Mouse (Mus musculus) thymus, adult 2 months (tissue): ENCODE measurements around the gene Dync1i2. TPM values are rescaled to one million over a fixed set of nuclear protein-coding genes. Genes with fewer than 3 reads are reported as not detected.

ENCODE experiments used
- DNase-seq: peaks from one replicate; pipeline ENCODE4 v3.0.0; 2021
- H3K27ac ChIP-seq: fragments of 200-500 bp; 2 replicates; pipeline ENCODE4 v1.5.1; 2012; ENCODE audit warnings: low read length, control low read depth; ENCODE audit not compliant: control insufficient read depth, insufficient read depth
- H3K27me3 ChIP-seq: fragments of 200-500 bp; 2 replicates; pipeline ENCODE4 v1.6.1; 2012; ENCODE audit warnings: mild to moderate bottlenecking, low read length, moderate library complexity, mixed read lengths; ENCODE audit not compliant: control insufficient read depth, insufficient read depth
- H3K36me3 ChIP-seq: fragments of 200-500 bp; 2 replicates; pipeline ENCODE4 v1.6.1; 2012; ENCODE audit warnings: mild to moderate bottlenecking, low read length, moderate library complexity; ENCODE audit not compliant: control insufficient read depth, insufficient read depth
- H3K4me1 ChIP-seq: fragments of 200-500 bp; replicated peaks from 2 replicates; pipeline ENCODE4 v1.6.1; 2012; ENCODE audit warnings: low read length; ENCODE audit not compliant: control insufficient read depth, insufficient read depth
- H3K4me3 ChIP-seq: fragments of 200-500 bp; 2 replicates; pipeline ENCODE4 v1.5.1; 2012; ENCODE audit warnings: mild to moderate bottlenecking, low read length, control low read depth, moderate library complexity; ENCODE audit not compliant: control insufficient read depth, insufficient read depth
- CTCF ChIP-seq: fragments of 200-500 bp; IDR thresholded peaks from 2 replicates; pipeline ENCODE4 v1.5.1; 2012; ENCODE audit warnings: mild to moderate bottlenecking, control low read depth, low read length, moderate library complexity, borderline replicate concordance; ENCODE audit not compliant: control insufficient read depth, poor library complexity, insufficient read depth; ENCODE audit errors: extremely low read depth
- POLR2A ChIP-seq: fragments of 200-500 bp; IDR thresholded peaks from 2 replicates; pipeline ENCODE4 v1.6.1; 2012; ENCODE audit warnings: mild to moderate bottlenecking, low read length, control low read depth, moderate library complexity; ENCODE audit not compliant: control insufficient read depth, poor library complexity, insufficient read depth; ENCODE audit errors: extremely low read depth
- WGBS: fragments of 180-500 bp; shearing (Covaris S2); methylation state at CpG from one replicate; pipeline ENCODE4 v1.1.7; 2018; 5-methylcytosine and 5-hydroxymethylcytosine counted together
- polyA plus RNA-seq: library from polyadenylated mRNA; depleted of rRNA; stranded (reverse); fragments of >200 nt; gene quantifications from 2 replicates; pipeline ENCODE4 v1.2.3, GENCODE M21; 2012

Gene Dync1i2
- polyA plus RNA-seq, 1 experiment: 26.2 TPM

GRCm38 (mm10) chr2:71188861-71189260 is 22.6 kb upstream of the Dync1i2 start:
- no peaks in the 10 kb centered on the region for H3K4me1 ChIP-seq
- no peak overlapping the region for H3K4me3 ChIP-seq
- no peak for DNase-seq
- H3K27ac ChIP-seq: no peak overlapping the region
- H3K27me3 ChIP-seq: no peaks in the 10 kb centered on the region
- TF ChIP-seq POLR2A (no peak), CTCF (no peak)
- 87% methylated on average over 2 of the region's 2 CpGs for WGBS
- H3K36me3 ChIP-seq: no peaks in the 10 kb centered on the region

GRCm38 (mm10) chr2:71191391-71192194 is 19.9 kb upstream of the Dync1i2 start:
- H3K4me3 ChIP-seq: no peak overlapping the region
- no peaks in the 10 kb centered on the region for H3K36me3 ChIP-seq
- H3K27ac ChIP-seq: no peak overlapping the region
- H3K4me1 ChIP-seq: no peaks in the 10 kb centered on the region
- no peak for TF ChIP-seq CTCF
- TF ChIP-seq POLR2A: no peak
- 52% methylated on average over 16 of the region's 16 CpGs for WGBS
- DNase-seq: no peak
- H3K27me3 ChIP-seq: no peaks in the 10 kb centered on the region

- no peak overlapping the region for H3K4me3 ChIP-seq
- 73% methylated on average over 17 of the region's 17 CpGs for WGBS
- no peak for DNase-seq
- no peaks in the 10 kb centered on the region for H3K4me1 ChIP-seq
- H3K27ac ChIP-seq: no peak overlapping the region
- no peaks in the 10 kb centered on the region for H3K27me3 ChIP-seq
- no peaks in the 10 kb centered on the region for H3K36me3 ChIP-seq
- TF ChIP-seq CTCF (no peak), POLR2A (no peak)
These were observed 19.2 kb upstream of the Dync1i2 start for GRCm38 (mm10) chr2:71192195-71192807.

- DNase-seq: no peak
- no peaks in the 10 kb centered on the region for H3K4me1 ChIP-seq
- 74% methylated on average over 10 of the region's 10 CpGs for WGBS
- no peak overlapping the region for H3K27ac ChIP-seq
- no peak overlapping the region for H3K4me3 ChIP-seq
- TF ChIP-seq CTCF (no peak), POLR2A (no peak)
- no peaks in the 10 kb centered on the region for H3K27me3 ChIP-seq
- H3K36me3 ChIP-seq: no peaks in the 10 kb centered on the region
These were observed 17.2 kb upstream of the Dync1i2 start for GRCm38 (mm10) chr2:71194137-71194960.

GRCm38 (mm10) chr2:71196947-71197346 is 14.6 kb upstream of the Dync1i2 start:
- 83% methylated on average over 4 of the region's 4 CpGs for WGBS
- no peaks in the 10 kb centered on the region for H3K36me3 ChIP-seq
- H3K27ac ChIP-seq: no peak overlapping the region
- no peaks in the 10 kb centered on the region for H3K4me1 ChIP-seq
- TF ChIP-seq POLR2A (no peak), CTCF (no peak)
- DNase-seq: no peak
- H3K27me3 ChIP-seq: no peaks in the 10 kb centered on the region
- no peak overlapping the region for H3K4me3 ChIP-seq

- TF ChIP-seq CTCF (no peak), POLR2A (no peak)
- H3K27me3 ChIP-seq: no peaks in the 10 kb centered on the region
- H3K4me3 ChIP-seq: no peak overlapping the region
- 85% methylated on average over 3 of the region's 3 CpGs for WGBS
- DNase-seq: no peak
- H3K4me1 ChIP-seq: no peaks in the 10 kb centered on the region
- H3K27ac ChIP-seq: no peak overlapping the region
- no peaks in the 10 kb centered on the region for H3K36me3 ChIP-seq
These were observed 12.6 kb upstream of the Dync1i2 start for GRCm38 (mm10) chr2:71198907-71199306.
